Mouse (Mus musculus): ENCODE measurements around the gene Glyat. TPM values are rescaled to one million over a fixed set of nuclear protein-coding genes. Genes with fewer than 3 reads are reported as not detected.
A peak's percentile ranks its signal among the peaks of the same experiment; 100 is the strongest.
"Not testable (repeated sequence)": the region's sequence is repeated elsewhere in the genome, so short reads cannot be mapped to it uniquely, and the experiment has no call there.

The Glyat gene
- not detected for total RNA-seq (2021)
- long read RNA-seq, experiment 1 = 0 reads
- long read RNA-seq, experiment 2 = 0 reads

- no peak for DNase-seq (ENCODE audit: low spot score in 2 of 2)
Observed at GRCm38 (mm10) chr19:12633176-12633575, at the start of gene Glyat. TSS of gene Glyat (plus strand) at chr19:12633308.

- DNase-seq (ENCODE audit: low spot score in 2 of 2) = no peak
Observed at GRCm38 (mm10) chr19:12585310-12585709, 47.8 kb upstream of the Glyat start.

DNA sequence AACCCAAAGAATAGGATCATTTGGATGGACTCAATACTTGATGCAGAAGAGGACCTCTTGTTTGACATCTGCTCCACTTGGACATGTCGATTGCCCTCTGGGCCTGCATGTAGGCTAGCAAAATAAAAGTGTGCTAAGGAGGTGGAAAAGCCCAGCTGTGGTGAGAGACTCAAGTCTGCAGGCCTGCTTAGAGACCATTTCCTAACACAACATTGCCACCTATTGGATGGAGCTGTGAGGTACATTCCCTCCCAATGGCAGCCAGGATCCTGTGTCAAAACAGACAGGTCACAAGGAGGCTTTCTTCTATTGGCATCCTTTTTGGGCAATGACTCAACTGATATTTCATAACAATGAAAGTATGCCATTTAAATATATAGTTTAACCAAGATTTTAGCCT lies 41.2 kb upstream of the Glyat start:
- DNase-seq (ENCODE audit: low spot score in 2 of 2) = peak in 1 of 2 experiments; percentile 37

GRCm38 (mm10) chr19:12595135-12595529 lies 38.0 kb upstream of the Glyat start:
- no peak for DNase-seq (ENCODE audit: low spot score in 2 of 2)

GRCm38 (mm10) chr19:12595530-12596289 lies 37.4 kb upstream of the Glyat start:
- DNase-seq (ENCODE audit: low spot score in 2 of 2) = peak; percentile 25 to 51

DNA sequence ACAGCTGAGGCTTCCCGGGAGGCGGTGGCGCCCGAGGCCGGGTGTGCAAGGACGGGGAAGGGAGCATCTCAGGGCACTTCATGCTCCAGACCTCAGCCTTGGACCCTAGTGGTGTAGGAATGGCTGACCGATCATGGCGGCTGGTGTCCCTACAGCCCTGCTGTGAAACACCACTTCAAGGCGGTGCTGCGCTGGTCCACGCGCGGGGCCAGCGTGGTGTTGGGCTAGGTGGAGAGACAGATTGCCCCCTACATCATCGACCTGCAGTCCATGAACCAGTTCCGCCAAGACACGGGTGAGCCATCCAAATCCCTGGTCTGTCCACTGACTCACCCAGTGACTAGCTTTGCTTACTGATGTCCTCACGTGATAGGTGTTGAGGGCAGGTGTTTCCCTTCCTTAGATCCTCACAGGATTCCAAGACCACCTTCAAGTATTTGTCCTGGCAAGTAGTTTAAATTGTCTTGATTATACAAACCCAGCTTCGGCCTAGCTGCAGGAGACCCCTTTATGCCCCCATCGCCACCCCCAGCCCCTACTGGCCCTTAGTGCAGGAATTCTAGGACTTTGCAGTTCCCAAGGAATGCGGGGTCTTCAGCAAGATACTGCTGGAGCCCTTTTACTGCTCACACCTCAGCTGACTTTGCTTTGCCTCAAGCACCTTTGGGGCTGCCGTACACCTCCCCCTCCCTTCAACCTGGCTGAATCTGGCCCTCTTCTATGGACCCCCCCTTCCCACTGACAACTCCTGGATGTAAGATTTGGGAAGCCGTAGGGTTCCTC lies 36.6 kb upstream of the Glyat start:
- DNase-seq (ENCODE audit: low spot score in 2 of 2) = no peak

- no peak for DNase-seq (ENCODE audit: low spot score in 2 of 2)
Observed at GRCm38 (mm10) chr19:12597073-12597405, 36.1 kb upstream of the Glyat start.

- no peak for DNase-seq (ENCODE audit: low spot score in 2 of 2)
Observed at GRCm38 (mm10) chr19:12598674-12599073, 34.4 kb upstream of the Glyat start.

GRCm38 (mm10) chr19:12599674-12600073 lies 33.4 kb upstream of the Glyat start, which contains the start of gene Gm4952:
TSS of gene Gm4952 (plus strand) at chr19:12599974.
- DNase-seq (ENCODE audit: low spot score in 2 of 2) = no peak

GRCm38 (mm10) chr19:12600684-12601480 lies 32.2 kb upstream of the Glyat start:
- DNase-seq (ENCODE audit: low spot score in 2 of 2) = no peak

- DNase-seq (ENCODE audit: low spot score in 2 of 2) = no peak
Observed at GRCm38 (mm10) chr19:12608336-12608735, 24.8 kb upstream of the Glyat start.

DNA sequence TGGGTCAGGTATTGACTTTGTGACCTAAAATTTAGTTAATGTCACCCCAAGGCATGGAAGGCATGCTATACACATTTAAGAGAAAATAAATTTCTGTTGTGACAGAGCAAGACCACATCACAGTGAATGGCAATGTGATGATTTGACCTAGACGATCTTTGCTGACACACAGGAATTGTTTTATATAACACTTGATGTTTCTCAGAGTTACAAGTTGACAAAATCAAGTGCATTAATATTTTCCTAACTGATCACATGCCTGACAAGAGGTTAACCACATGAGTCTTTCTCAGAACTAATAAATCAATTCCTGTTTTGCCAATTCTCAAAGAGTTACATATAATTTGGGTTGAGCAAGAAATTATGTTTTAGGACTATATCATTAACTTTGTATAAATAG lies 19.5 kb upstream of the Glyat start:
- DNase-seq (ENCODE audit: low spot score in 2 of 2) = no peak

GRCm38 (mm10) chr19:12634259-12634658 lies 1.2 kb downstream of the Glyat start:
- no peak for DNase-seq (ENCODE audit: low spot score in 2 of 2)

- no peak for DNase-seq (ENCODE audit: low spot score in 2 of 2)
Observed at GRCm38 (mm10) chr19:12634963-12635362, 1.9 kb downstream of the Glyat start.

DNA sequence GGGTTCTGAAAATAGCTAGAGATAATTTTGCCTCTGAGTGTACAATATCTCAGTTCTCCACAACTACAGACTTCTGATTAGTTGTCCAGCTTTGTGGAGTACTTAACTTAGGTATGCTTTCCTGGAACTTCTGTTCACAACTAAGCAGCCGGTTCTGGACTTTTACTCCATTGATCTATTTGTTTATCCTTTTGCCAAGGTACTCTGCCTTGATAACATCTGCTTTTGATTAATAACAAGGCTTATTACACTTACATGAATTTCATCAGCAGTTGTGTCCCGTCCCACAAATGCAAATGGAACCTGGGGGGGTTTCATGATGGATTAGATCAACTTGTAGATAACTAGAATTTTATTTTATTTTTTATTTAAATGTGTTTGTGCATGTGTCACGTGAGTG lies 3.8 kb downstream of the Glyat start:
- DNase-seq (ENCODE audit: low spot score in 2 of 2) = no peak

GRCm38 (mm10) chr19:12638049-12638448 lies 4.9 kb downstream of the Glyat start:
- DNase-seq (ENCODE audit: low spot score in 2 of 2) = no peak

DNA sequence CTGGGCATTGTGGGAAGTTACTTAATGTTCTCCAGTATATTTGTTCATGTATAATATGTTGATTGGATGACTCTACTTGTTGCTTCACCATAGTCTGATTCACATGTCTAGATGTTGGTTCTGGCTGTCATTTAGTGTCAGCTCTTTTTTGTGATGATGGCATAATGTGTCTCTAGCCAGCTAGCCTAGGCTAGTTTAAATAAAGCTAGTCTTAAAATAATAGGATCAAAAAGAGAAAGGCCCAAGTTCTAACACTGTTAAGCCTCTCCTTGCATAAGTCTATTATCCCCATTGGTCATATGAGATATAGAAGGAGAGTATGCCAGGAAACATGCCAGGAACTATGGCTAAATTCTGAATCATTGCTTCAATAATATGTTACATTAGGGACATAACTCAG lies 16.4 kb downstream of the Glyat start:
- DNase-seq (ENCODE audit: low spot score in 2 of 2) = no peak

DNA sequence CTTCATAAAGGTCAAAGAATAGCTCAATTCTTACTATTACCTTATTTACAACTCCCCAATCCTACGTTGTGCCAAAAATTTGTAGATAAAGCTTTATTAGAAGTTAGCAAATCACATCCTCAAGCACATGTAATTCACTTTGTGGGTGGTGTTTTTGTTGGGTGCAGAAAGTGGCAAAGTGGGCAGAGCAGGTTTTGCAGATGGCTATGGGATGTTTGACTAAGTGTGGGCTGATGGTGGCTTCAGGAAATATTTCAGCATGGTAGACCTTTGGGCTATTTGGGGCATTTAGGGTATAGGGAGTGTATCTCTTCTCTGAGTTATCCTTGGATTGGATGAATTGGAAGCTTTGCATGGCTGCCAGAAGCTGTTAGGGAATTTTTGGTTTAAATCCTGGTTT lies 33.0 kb downstream of the Glyat start:
- DNase-seq (ENCODE audit: low spot score in 2 of 2) = no peak

DNA sequence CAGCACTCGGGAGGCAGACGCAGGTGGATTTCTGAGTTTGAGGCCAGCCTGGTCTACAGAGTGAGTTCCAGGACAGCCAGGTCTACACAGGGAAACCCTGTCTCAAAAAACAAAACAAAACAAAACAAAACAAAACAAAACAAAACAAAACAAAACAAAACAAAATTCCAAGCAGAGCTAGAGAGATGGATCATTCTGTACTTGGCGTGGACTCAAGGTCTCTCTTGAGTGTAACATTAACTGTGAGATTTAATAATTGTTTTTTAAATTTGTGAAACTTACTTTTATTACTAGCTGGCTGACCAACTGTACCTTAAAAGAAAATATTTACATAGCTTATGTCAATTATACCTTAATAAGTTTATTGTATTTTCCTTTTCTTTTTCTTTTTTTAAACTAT lies 35.5 kb downstream of the Glyat start:
- DNase-seq (ENCODE audit: low spot score in 2 of 2) = not testable (repeated sequence)

DNA sequence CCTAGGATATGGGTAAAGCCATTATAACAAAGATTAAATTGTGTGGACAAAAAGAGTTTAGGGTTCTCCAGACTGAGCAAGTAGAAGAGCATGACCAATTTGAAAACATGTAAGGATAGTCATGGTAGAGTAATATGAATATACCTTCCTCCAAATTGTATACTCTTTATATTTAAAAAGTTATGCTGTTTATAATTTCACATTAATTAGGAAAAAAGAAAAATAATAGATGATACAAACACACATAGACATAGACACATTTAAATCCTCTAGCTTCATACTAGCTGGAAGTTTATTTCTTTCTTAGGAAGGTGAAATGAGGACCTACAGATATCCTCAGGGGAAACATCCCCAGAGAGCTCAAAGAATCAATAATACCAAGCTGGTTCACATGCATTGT lies 37.0 kb downstream of the Glyat start, which contains the start of gene Olfr1442:
Gene Olfr1442 (plus strand): TSS at position 301 of the 400 bp plus-strand sequence.
- DNase-seq (ENCODE audit: low spot score in 2 of 2) = no peak

GRCm38 (mm10) chr19:12671051-12671450 lies 37.9 kb downstream of the Glyat start:
- no peak for DNase-seq (ENCODE audit: low spot score in 2 of 2)

- no peak for DNase-seq (ENCODE audit: low spot score in 2 of 2)
Observed at GRCm38 (mm10) chr19:12677812-12678211, 44.7 kb downstream of the Glyat start, which contains the start of gene Olfr1443. TSS of gene Olfr1443 (plus strand) at chr19:12678112.
